Mouse (Mus musculus) layer of hippocampus, postnatal 10 days (tissue): ENCODE results near the gene Acrbp. TPM values are rescaled to one million over a fixed set of nuclear protein-coding genes. Genes with fewer than 3 reads are reported as not detected.
A peak's percentile ranks its signal among the peaks of the same experiment; 100 is the strongest.

Source experiments
- DNase-seq, 2 experiments: peaks; one replicate each; pipeline ENCODE4 v3.0.0; 2021; ENCODE audit warnings: low spot score in 2 of 2
- microRNA-seq, 2 experiments: library from miRNA; unstranded; fragments of <30 nt; microRNA quantifications; one replicate each; pipeline ENCODE4 v1.2.0; 2021
- total RNA-seq, 2 experiments: library from RNA; stranded (reverse); gene quantifications; 2 replicates each; pipeline ENCODE4 v1.2.3; 2021

Acrbp gene
- total RNA-seq, 2 experiments from 2014 or later, result 7.0 to 9.2 TPM

DNA sequence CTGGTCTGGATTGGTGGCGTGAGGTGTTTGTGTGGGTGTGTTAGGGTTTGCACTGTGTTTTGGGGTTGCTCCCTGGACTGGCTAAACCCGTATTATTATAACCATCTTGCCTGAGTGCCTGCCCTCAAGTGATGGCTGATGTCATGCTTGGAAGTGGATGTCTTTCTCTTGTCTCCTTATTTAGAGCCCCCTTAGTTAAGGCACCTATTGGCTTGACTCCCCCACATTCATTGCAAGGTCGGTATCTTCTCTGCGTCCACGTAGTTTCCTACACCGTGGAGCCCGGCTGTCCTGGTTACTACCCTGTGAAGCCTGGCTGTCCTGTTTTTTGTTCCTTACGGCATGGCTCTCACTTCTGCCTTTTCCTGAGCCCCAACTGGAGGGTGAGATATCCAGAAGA lies 48.5 kb downstream of the Acrbp start:
- no peak for DNase-seq

DNA sequence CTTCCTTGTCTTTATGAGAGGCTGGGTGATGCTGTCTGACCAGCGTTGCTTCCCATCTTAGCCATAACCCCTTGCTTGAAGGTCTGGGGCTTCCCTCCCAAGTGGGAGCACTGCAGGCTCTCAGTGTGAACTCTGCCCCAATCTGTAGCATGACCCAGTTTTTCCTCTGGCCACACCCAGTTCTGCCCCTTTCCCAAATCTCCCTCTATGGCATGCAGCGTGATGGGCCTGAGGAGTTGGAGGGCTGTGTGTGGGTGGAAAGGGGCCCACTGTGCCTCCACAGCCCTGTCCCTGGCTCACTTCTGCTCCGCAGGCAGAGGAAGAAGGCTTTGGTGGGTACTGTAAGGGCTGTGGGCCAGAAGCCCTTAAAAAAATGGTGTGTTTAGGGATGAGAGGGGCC lies 49.0 kb downstream of the Acrbp start:
- DNase-seq, result peak in 1 of 2 experiments; percentile 19

DNA sequence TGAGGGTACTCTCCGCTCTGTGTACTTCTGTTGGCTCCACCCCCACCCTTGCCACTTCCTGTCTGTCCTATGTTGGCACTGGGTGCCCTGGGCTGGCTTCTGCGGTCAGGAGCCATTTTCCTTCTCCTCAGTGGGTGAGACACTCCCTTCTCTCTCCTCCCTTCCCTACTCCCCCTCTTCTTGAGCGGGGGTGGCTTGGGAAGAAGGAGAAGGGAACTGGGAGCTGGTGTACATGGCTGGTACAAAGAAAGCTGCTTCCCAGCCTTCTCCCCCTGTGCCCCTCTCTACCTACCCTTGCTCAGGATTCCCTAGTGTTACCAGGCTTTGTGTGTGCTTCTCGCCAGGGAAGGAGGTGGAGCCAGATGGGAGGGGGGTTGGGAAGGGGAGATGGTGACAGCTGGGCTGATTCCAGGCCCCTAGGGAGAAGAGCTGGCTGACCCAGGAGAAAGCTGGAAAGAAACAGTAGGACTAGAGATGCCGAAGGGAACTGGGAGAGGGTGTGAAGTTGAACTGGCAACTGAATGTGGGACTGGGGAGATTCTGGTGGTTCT lies 50.0 kb downstream of the Acrbp start:
- peak in 1 of 2 experiments; percentile 63 for DNase-seq

DNA sequence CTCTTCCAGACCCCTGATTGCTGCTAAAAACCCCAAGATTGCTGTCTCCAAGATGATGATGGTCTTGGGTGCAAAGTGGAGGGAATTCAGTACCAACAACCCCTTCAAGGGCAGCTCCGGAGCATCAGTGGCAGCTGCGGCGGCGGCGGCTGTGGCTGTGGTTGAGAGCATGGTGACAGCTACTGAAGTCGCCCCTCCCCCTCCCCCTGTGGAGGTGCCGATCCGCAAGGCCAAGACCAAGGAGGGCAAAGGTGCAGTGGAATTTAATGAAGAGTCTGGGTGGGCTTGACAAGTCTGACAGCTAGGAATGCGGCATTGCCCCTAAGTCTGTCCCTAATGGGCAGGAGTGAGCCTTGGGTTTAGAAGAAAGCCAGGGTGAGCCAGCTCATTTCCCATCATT lies 52.0 kb downstream of the Acrbp start:
- DNase-seq, result no peak

DNA sequence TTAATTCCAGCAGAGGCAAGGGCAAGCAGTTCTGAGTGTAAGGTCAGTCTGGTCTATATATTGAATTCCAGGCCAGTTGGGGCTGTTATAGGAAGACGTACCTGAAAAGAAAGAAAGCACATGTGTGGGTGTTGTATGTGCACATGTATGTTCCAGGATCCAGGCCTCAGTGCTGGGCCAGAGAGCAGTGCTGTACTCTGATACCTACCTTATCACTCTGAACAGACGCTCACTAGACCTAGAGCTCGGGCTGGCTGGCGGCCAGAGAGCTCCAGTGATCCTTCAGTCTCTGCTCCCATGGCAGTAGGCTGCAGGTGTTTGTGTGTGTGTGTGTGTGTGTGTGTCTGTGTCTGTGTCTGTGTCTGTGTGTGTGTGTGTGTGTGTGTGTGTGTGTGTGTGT lies 54.7 kb downstream of the Acrbp start:
- DNase-seq, result no peak

DNA sequence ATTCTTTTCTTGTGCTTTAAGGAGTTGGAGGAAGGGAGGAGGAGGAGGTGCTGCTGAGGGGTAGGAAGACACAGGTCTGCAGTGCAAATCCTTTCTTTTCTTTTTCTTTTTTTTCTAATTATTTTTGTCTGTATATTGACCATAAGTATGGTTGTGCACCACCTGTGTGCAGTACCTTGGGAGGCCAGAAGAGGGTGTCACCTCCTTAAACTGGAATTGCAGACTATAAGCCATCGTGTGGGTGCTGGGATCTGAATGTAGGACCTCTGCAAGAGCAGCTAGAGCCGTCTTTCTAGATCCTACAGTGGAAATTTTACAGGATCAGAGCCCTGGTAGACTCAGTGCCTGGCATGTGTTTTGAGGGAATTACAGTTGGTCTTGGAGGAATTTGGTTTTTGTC lies 58.2 kb downstream of the Acrbp start:
- DNase-seq, result no peak

DNA sequence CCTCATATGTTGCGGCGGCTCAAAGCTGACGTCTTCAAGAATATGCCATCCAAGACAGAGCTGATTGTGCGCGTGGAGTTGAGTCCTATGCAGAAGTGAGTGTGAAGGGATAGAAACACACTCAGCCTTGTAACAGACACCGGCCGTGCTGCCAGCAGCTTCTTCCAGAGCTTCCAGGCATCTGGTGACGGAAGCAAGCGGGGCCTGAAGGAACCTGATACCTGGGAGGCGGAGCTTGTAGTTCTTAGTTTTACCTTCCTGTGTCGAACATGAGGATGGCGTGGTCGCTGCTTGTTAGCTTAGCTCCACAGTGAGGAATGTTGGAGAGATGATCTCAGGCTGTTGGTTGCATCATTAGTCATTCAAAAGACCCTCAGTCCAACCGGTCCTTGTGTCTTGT lies 59.9 kb downstream of the Acrbp start:
- no peak for DNase-seq

DNA sequence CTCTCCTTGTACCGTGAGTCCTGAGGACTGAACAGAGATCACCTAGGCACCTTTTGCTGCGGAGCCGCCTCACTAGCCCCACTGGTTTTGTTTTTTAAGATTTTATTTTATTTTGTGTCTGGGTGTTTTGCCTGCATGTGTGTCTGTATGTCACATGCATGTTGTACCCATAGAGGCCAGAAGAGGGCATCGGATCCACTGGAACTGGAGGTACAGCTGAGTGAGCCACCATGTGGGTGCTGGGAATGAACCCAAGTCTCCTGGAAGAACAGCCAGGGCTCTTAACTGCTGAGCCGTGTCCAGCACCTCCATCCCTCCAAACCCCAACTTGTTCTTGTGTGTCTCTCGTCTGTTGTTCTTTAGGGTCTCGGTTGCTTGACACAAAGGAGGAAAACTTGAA lies 61.4 kb downstream of the Acrbp start:
- peak; percentile 69 to 73 for DNase-seq

DNA sequence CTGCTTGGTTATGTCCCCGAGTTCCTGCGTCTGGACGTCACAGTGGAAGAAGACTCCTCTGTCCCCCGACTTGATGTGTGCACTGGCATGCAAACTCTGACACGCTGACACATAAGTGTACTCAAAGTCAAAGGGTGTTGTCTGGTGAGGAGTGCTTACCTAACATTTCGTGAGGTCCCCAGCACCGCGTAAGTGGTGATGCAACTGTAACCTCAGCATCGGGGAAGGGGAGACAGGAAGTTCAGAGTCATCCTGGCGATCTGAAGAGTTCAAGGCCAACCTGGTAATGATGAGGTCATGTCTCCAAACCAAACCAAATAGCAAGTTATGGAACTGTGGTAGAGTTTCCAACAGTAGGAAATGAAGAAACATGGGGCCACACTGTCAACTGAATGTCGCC lies 63.1 kb downstream of the Acrbp start:
- DNase-seq, result no peak

Small RNA genes lying within 50 kb of the gene (microRNA-seq; reads per million reads assigned to microRNA genes)
- gene Mir7045, result 0.22 to 0.59 reads per million in 2 experiments

Other genes with a start within 250 kb of the Acrbp start
- 1 to 10 TPM; 3.3 to 5.0 TPM for gene Spsb2, start 241.0 kb upstream of the Acrbp start, total RNA-seq
- 100 to 1,000 TPM; 466 to 472 TPM for gene Tpi1, start 235.4 kb upstream of the Acrbp start, total RNA-seq
- gene Usp5, start 220.2 kb upstream of the Acrbp start, total RNA-seq, result 100 to 1,000 TPM; 181 to 187 TPM
- 1 to 10 TPM; 5.4 to 6.1 TPM for gene Cdca3, start 220.1 kb upstream of the Acrbp start, total RNA-seq
- gene Gnb3, start 209.4 kb upstream of the Acrbp start, total RNA-seq, result under 1 TPM in 1 of 2 experiments, not detected in 1; 0.27 TPM
- 10 to 100 TPM; 29.1 to 32.1 TPM for gene P3h3, start 191.9 kb upstream of the Acrbp start, total RNA-seq
- gene Gpr162, start 185.7 kb upstream of the Acrbp start, total RNA-seq, result 100 to 1,000 TPM; 162 to 178 TPM
- 1 to 10 TPM in 1 of 2 experiments, under 1 TPM in 1; 0.62 to 1.0 TPM for gene Cd4, start 161.5 kb upstream of the Acrbp start, total RNA-seq
- gene Lag3, start 138.0 kb upstream of the Acrbp start, total RNA-seq, result 1 to 10 TPM; 1.2 to 2.1 TPM
- gene Ptms, start 129.6 kb upstream of the Acrbp start, total RNA-seq, result 1,000 to 10,000 TPM; 1,413 to 1,419 TPM
- gene Mlf2, start 118.3 kb upstream of the Acrbp start, total RNA-seq, result 100 to 1,000 TPM; 609 to 620 TPM
- gene Cops7a, start 84.2 kb upstream of the Acrbp start, total RNA-seq, result 100 to 1,000 TPM in 1 of 2 experiments, 10 to 100 TPM in 1; 97.7 to 101 TPM
- gene Pianp, start 53.0 kb upstream of the Acrbp start, total RNA-seq, result 100 to 1,000 TPM; 109 to 120 TPM
- gene Zfp384, start 40.5 kb upstream of the Acrbp start, total RNA-seq, result 10 to 100 TPM; 44.4 to 45.2 TPM
- gene Ing4, start 9.9 kb upstream of the Acrbp start, total RNA-seq, result 10 to 100 TPM; 57.4 to 62.4 TPM
- 1 to 10 TPM; 1.1 to 1.4 TPM for gene Lpar5, start 18.2 kb downstream of the Acrbp start, total RNA-seq
- 100 to 1,000 TPM; 176 to 195 TPM for gene Chd4, start 46.3 kb downstream of the Acrbp start, total RNA-seq
- gene Nop2, start 82.2 kb downstream of the Acrbp start, total RNA-seq, result 10 to 100 TPM; 35.9 to 36.1 TPM
- 10 to 100 TPM; 49.7 to 50.7 TPM for gene Iffo1, start 95.6 kb downstream of the Acrbp start, total RNA-seq
- gene Gapdh, start 116.8 kb downstream of the Acrbp start, total RNA-seq, result 1,000 to 10,000 TPM; 1,523 to 1,789 TPM
- gene Ncapd2, start 142.0 kb downstream of the Acrbp start, total RNA-seq, result 10 to 100 TPM; 31.8 to 36.1 TPM
- 10 to 100 TPM; 73.5 to 75.9 TPM for gene Mrpl51, start 142.1 kb downstream of the Acrbp start, total RNA-seq
- 10 to 100 TPM; 26.8 to 27.1 TPM for gene Vamp1, start 165.9 kb downstream of the Acrbp start, total RNA-seq
- 1 to 10 TPM; 2.9 to 3.0 TPM for gene Tapbpl, start 182.2 kb downstream of the Acrbp start, total RNA-seq
- gene Cd27, start 187.3 kb downstream of the Acrbp start, total RNA-seq, result not detected
- gene Tuba3a, start 236.4 kb downstream of the Acrbp start, total RNA-seq, result not detected